Mouse (Mus musculus) lung, adult 2 months (tissue): ENCODE results near the gene Trim9. TPM values are rescaled to one million over a fixed set of nuclear protein-coding genes. Genes with fewer than 3 reads are reported as not detected.

Source experiments
- DNase-seq: peaks from one replicate; pipeline ENCODE4 v3.0.0; 2022
- H3K4me1 ChIP-seq: fragments of 200-500 bp; 2 replicates; pipeline ENCODE4 v1.6.1; 2011; ENCODE audit warnings: low read length; ENCODE audit not compliant: control insufficient read depth, insufficient read depth
- H3K4me3 ChIP-seq: fragments of 200-500 bp; replicated peaks from 2 replicates; pipeline ENCODE3; 2011; ENCODE audit warnings: low read depth, mild to moderate bottlenecking, control low read depth, low read length; ENCODE audit errors: extremely low read depth
- CTCF ChIP-seq: fragments of 200-500 bp; IDR thresholded peaks from 2 replicates; pipeline ENCODE4 v1.5.1; 2011; ENCODE audit warnings: mild to moderate bottlenecking, low read length, control low read depth; ENCODE audit not compliant: insufficient read depth
- POLR2A ChIP-seq: fragments of 200-500 bp; IDR thresholded peaks from 2 replicates; pipeline ENCODE4 v1.6.1; 2011; ENCODE audit warnings: low read depth, mild to moderate bottlenecking, control low read depth, low read length, borderline replicate concordance; ENCODE audit errors: extremely low read depth
- whole genome bisulfite sequencing: fragments of 180-500 bp; shearing (Covaris S2); methylation state at CpG from one replicate; pipeline ENCODE4 v1.1.7; 2018; 5-methylcytosine and 5-hydroxymethylcytosine counted together
- polyA plus RNA-seq: library from polyadenylated mRNA; depleted of rRNA; stranded (reverse); fragments of >200 nt; gene quantifications from 2 replicates; pipeline ENCODE4 v1.2.3, GENCODE M21; 2012

Gene Trim9
- polyA plus RNA-seq, 1 experiment = 0.06 TPM

DNA sequence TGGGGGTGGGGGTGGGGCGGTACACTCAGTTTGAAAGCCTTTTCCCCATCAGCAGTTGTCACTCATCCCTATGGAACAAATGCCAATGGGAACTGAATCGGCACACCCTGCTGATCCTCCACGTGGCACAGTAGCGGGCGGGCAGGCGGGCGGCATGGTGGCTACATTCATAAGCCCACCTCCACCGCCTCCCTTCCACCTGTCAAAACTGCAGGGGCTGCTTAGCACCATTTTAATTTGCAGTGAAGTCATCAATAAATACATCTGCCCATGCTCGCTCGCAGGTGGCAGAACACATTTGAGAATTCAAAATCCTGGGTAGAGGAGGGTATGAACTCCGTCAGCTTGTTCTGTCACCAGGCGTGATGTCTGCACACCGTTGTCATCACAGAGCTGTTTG lies 12.0 kb upstream of the Trim9 start:
- 79% methylated on average over 13 of the region's 13 CpGs for WGBS
- TF ChIP-seq CTCF = no peak
- TF ChIP-seq POLR2A = no peak
- Histone ChIP-seq H3K4me3 (no peak overlapping the region), H3K4me1 (no peaks in the 10 kb centered on the region)
- no peak for DNase-seq

DNA sequence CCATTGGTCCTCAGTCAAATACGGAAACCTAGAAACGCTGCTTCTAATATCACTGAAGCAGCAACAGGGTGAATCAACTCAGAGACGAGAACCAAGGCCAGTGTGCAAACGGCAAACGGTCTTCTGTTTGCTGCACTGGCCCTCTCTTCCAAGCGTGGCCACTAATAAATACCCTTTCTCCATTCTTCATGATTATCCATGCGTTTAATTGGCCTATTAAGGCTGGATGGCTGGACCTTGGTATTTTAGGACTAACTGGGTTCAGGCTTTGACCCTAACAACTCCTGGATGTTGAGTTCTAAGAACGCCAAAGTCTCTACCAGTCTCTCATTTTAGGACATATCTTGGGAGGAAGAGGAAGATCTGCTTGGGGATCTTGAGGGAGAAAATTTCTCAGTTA lies 7.5 kb upstream of the Trim9 start:
- DNase-seq = no peak
- H3K4me3 ChIP-seq = no peak overlapping the region
- 87% methylated on average over 8 of the region's 8 CpGs for WGBS
- TF ChIP-seq CTCF (no peak), POLR2A (no peak)
- no peaks in the 10 kb centered on the region for H3K4me1 ChIP-seq

DNA sequence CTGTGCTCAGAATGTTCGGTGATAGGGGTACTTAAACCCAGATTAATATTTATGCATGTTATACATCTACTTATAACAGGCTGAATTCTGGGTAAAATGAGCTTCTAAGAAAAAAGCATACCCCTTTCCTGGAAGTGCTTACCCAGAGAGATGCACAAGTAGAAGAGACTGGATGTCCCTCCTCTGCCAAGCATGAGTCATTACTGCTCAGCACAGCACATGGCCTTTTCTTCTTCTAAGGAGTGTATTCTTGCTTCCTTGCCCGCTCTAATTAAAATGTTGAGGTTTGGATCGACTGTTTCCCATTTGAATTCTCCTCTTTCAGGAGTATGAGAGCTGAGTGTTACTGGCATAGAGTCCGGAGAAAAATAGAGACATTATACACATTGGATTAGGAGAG lies 3.1 kb upstream of the Trim9 start:
- DNase-seq = no peak
- Histone ChIP-seq H3K4me3 (no peak overlapping the region), H3K4me1 (peaks cover 3% of the 10 kb centered on the region; the same call in 1 of the 2 replicates)
- 80% methylated on average over 4 of the region's 4 CpGs for WGBS
- TF ChIP-seq CTCF (no peak), POLR2A (no peak)

DNA sequence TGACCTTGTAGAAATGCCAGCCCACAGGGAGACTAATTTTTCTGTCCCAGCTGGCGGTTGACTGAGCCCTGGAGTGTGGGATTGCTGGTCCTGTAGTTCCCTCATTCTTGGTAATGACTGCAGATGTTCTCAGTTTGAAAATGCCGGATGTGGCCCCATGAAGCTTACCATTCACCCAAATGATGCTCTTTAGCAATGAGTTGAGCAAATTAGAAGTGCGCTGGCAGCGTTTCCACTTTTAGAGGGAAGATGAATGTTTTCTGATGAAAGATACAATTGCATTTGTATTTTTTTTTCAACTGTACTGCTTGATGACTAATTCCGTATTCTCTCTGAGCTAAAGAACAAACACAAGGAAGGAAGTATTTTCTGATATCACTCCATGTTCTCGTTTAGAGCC lies 2.4 kb upstream of the Trim9 start:
- Histone ChIP-seq H3K4me3 (no peak overlapping the region), H3K4me1 (peaks cover 3% of the 10 kb centered on the region; the same call in 1 of the 2 replicates)
- 63% methylated on average over 6 of the region's 6 CpGs for WGBS
- DNase-seq = no peak
- TF ChIP-seq CTCF = no peak
- TF ChIP-seq POLR2A = no peak

DNA sequence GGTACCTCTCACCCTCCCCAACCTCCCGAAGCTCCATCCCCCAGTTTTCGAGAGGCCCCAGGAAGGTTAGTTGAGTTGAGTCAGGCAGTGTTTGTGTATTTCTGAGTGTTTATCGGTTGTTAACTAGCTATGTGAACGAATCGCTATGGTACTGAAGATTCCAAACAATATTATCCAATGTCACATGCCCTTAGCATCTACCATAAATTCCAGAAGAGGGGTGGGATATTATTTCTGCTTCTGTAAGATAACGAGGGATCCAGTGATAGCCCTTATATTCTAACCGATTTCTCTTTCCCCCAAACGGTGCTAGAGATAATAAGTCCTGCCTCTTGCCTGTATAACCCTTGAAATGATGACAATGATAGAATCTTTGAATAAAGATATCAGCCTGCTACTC lies 612 bp upstream of the Trim9 start:
- peaks cover 3% of the 10 kb centered on the region; the same call in 1 of the 2 replicates for H3K4me1 ChIP-seq
- WGBS = 14% methylated on average over 8 of the region's 8 CpGs
- H3K4me3 ChIP-seq = no peak overlapping the region
- DNase-seq = no peak
- TF ChIP-seq CTCF (no peak), POLR2A (no peak)

DNA sequence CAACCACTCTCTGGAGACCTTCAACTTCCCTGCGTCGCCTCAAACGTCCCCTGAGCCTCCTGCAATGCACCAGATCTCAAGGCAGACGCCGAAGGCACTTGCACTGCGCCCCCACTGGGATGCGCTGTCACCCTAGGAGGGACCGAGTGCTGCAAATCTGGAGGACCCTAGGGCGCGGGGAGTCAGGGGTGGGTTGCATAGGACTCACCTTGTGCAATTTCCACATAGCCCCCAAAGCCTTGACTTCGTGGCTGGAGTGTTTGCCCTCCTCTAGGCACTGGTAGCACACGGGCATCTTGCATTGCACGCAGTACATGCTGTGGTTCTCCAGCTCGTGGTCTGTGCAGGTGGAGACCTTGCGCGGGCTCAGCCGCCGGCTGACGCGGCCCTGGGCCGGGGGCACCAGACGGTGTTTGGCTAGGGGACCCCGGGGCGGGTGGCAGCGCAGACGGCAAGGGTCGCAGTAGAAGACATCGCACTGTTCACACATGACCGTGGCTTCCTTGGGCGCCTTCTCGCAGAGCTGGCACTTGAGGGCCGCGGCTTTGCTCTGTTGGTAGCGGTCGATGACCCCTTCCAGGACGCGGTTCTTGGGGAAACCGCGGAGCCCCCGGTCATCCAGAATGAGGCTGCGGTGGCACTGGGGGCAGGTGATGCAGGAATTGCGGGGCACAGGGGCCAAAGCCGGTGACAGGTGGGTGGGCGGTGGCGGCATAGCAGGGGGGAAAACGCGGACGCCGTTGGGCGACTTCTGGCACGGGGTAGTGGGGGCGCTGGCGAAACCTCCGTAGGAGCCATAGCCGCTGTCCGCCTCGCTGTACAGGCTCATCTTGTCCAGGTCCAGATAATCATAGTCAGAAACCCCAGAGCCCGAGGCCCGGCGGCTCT lies 1.0 kb downstream of the Trim9 start:
- no peak for DNase-seq
- Histone ChIP-seq H3K4me3 (no peak overlapping the region), H3K4me1 (peaks cover 3% of the 10 kb centered on the region; the same call in 1 of the 2 replicates)
- 2% methylated on average over 60 of the region's 60 CpGs for WGBS
- TF ChIP-seq CTCF (no peak), POLR2A (no peak)

DNA sequence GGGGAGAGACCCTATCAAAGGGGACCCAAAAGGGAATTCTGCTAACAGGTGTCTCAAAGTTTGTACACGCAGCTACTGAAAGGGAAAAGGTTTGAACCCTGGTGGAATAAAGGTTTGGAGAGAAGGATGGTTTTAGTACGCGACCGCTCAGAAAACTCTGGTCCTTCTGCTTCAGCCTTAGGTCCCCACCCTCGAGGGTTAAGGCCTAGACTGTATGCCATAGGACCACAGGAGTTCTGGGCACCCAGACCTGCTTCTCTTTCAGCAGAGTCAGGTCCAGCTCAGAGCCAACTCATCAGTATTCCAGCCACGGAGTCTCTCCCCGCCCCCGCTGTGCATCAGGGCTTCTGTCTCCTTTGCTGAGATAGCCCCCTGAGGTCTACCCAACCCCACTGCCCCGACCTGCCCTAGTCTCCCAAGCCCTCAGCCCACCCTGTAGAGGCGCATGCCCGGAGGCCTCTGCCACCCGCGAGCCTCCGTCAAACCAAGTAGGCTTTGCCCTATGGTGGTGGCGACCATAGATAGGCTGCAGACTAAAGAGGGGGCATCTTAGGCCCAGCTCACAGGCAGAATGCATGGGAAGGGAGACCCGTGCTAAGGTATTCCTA lies 1.8 kb downstream of the Trim9 start:
- TF ChIP-seq CTCF = no peak
- TF ChIP-seq POLR2A = no peak
- DNase-seq = no peak
- no peak overlapping the region for H3K4me3 ChIP-seq
- 36% methylated on average over 16 of the region's 16 CpGs for WGBS
- peaks cover 3% of the 10 kb centered on the region; the same call in 1 of the 2 replicates for H3K4me1 ChIP-seq

DNA sequence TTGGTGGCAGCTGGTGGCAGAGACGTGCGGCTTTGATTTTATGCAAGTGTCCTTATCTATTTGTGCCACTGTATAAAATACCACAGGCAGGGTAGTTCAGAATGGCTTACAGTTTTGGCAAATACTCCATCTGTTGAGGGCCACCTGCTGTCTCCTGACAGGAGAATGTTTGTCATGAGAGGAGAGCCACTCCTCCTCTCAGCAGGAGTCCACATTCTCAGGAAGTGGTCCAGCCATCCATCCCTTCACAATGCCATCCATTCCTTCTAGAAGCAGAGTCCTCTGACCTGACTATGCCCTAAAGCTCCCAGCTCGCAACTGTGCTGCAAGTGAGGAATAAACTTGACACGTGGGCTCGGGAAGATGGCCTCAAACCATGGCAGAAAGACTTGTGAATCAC lies 12.2 kb downstream of the Trim9 start:
- no peak for DNase-seq
- TF ChIP-seq CTCF (no peak), POLR2A (no peak)
- 58% methylated on average over 5 of the region's 5 CpGs for WGBS

DNA sequence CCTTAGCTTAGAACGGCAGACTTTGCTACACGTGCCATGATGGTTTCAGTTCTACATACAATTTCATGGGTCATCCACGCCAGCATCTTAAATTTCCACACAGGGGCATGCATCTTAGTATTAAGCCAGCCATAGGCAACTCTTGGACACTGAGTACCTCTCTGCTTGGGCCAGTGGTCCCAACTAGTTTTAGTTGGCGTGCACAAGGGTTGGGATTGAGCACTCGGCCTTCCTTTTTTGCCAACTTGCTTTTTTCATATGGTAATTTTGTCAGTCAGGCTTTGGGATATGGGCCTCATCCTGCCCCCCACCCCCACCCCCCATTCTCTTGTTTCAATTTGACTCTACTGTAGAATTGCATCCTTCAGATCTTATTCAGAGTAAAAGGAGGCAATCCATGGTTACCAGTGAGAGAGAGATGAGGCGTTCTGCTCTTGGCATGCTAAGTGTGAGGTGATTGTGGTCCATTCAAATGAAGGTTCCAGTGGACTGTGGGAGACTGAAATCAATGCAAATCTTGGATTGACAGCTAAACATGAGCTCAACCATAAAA lies 14.1 kb downstream of the Trim9 start:
- no peak for DNase-seq
- Histone ChIP-seq H3K4me1 (no peaks in the 10 kb centered on the region), H3K4me3 (no peak overlapping the region)
- 88% methylated on average over 6 of the region's 6 CpGs for WGBS
- TF ChIP-seq CTCF (no peak), POLR2A (no peak)

More for the DNA sequence above, 12.2 kb downstream of the Trim9 start:
- Histone ChIP-seq H3K4me3 (no peak overlapping the region), H3K4me1 (no peaks in the 10 kb centered on the region)

DNA sequence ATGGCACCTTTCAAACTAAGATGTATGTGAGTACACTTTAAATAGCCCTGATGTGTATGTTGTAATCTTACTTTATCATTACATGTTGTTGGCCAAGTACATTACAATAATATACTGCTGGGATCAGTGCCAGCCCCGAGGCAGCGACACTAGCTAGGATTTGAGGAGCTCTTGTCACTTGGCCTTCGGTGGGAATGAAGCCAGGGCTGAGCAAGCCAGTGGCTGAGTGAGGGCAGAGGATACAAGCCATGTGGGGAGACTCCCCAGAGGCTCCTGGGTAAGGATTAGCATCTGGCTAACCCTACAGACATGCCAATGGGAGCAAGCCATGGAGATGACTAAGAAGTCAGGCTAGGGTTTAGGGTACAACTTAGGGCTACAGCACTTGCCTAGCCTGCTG lies 18.4 kb downstream of the Trim9 start:
- WGBS = 21% methylated on average over 3 of the region's 3 CpGs
- no peak for DNase-seq
- H3K4me1 ChIP-seq = no peaks in the 10 kb centered on the region
- no peak for TF ChIP-seq CTCF
- TF ChIP-seq POLR2A = no peak
- no peak overlapping the region for H3K4me3 ChIP-seq
